Mouse (Mus musculus): Measurements from ENCODE around the gene Pacsin2.

GRCm38 (mm10) chr15:83473251-83473650 lies 8.8 kb upstream of the Pacsin2 start:
- TF ChIP-seq CTCF (IDR thresholded peaks at IDR 0.05; ENCODE audit: low read depth, low read length) = no peak
- TF ChIP-seq POLR2A (IDR thresholded peaks at IDR 0.05; ENCODE audit: extremely low read depth, insufficient read depth, low read length) = no peak
